Mouse (Mus musculus): ENCODE data around the gene Gm9125. TPM values are rescaled to one million over a fixed set of nuclear protein-coding genes. Genes with fewer than 3 reads are reported as not detected.
"Not testable (repeated sequence)": the region's sequence is repeated elsewhere in the genome, so short reads cannot be mapped to it uniquely, and the experiment has no call there.

Gm9125 gene
- not detected in 2 replicates for polyA plus RNA-seq (2011; ENCODE audit: insufficient read depth, insufficient read length, low replicate concordance, missing spikeins)

DNA sequence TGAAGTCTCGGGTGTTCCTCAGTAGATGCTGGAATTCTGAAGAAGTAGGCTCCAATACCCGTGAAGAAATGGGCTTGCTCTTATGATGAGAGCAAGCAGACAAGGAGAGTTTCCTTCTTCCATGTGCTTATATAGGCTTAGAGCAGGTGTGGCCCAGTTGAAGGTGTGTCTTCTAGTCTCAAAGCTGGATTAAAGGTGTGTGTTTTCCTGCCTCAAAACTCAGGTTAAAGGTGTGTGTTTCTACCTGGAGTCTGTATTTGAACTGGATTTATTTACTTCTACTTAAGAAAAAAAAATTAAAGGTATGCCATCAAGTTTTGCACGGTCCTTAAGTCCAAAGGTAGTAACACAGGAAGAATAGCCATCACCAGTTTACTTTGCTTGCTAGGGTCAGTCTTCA is at the start of gene Gm9125:
Gene Gm9125, minus strand, starts transcription at position 101 of the 400 bp plus-strand sequence.
- not testable (repeated sequence) for H3K4me1 ChIP-seq (ENCODE audit: control insufficient read depth, insufficient read depth, low read length); H3K4me3 ChIP-seq (replicated peaks; ENCODE audit: control insufficient read depth, low read depth, low read length); H3K27ac ChIP-seq (ENCODE audit: control insufficient read depth, insufficient read depth, low read depth, low read length, poor library complexity)
- 81% methylated on average over 2 of the region's 3 CpGs for WGBS

DNA sequence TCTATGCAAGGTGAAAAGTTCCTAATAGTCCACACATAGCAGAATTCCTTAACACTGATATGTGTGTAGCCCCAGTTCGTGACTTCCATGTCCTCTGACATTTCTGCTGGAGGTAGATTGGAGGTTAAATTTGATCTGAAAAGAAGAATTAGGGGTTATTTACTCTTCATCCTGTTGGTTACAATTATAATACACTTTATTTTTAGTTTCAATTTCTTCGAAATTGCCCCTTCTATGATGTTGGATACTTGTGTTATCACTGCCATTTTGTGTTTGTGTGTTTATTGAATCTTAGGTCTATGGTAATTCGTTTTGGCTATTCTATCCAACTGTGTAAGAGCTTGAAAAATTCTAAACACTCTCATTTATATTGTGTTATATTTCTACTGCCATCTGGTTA is 17.9 kb upstream of the Gm9125 start, which contains the start of gene Gm10697:
Gene Gm10697, minus strand, starts transcription at position 101 of the 400 bp plus-strand sequence.
- WGBS, result 20% methylated on average over 1 of the region's 3 CpGs
- not testable (repeated sequence) for H3K27ac ChIP-seq (ENCODE audit: control insufficient read depth, insufficient read depth, low read depth, low read length, poor library complexity); H3K4me3 ChIP-seq (replicated peaks; ENCODE audit: control insufficient read depth, low read depth, low read length); H3K4me1 ChIP-seq (ENCODE audit: control insufficient read depth, insufficient read depth, low read length)

DNA sequence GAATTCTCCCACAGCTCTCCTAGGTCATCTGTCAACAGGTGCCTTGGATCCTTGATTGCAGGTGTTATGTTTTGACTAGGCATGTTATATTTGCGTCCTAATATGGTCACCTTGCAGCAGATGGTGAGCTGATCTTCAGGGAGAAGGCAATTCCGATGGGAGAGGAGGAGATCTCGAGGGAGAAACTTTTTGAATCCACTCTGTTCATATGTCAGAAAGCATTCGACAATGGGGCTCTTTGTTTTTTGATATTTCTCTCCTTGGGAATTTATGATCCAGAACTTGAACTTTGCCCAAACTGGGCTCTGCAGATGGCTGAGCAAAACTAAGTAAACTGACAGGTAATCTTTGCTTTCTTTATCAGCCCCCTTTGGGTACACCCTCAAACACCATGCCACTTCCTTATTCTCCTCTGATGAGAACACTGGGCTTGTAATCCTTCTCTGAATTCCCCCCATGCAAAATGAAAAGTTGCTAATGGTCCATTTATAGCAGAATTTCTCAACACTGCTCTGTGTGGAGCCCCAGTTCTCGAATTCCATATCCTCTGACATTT is 5.0 kb downstream of the Gm9125 start:
- H3K4me1 ChIP-seq (ENCODE audit: control insufficient read depth, insufficient read depth, low read length); H3K4me3 ChIP-seq (replicated peaks; ENCODE audit: control insufficient read depth, low read depth, low read length); H3K27ac ChIP-seq (ENCODE audit: control insufficient read depth, insufficient read depth, low read depth, low read length, poor library complexity): not testable (repeated sequence)
- 20% methylated on average over 1 of the region's 5 CpGs for WGBS

DNA sequence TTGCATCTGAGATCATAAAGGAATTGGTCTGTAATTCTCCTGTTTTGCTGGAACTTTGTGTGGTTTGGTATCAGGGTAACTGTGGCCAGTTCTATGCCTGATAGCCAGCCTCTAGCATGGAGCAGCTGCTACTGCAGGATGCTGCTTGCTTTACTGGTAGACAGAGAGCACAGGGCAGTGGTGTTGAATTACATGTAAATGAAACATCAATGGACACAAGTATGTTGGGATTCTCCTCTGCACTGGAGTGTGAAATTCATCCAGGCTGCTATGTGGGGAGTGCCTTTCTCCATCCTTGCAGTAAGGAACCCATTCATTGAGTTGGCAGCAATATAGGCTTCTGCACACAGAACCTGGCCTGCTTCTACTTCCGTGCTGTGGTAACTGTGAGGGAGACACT is 16.4 kb downstream of the Gm9125 start:
- WGBS, result 88% methylated on average over 1 of the region's 1 CpGs
- H3K4me1 ChIP-seq (ENCODE audit: control insufficient read depth, insufficient read depth, low read length); H3K27ac ChIP-seq (ENCODE audit: control insufficient read depth, insufficient read depth, low read depth, low read length, poor library complexity); H3K4me3 ChIP-seq (replicated peaks; ENCODE audit: control insufficient read depth, low read depth, low read length): not testable (repeated sequence)

DNA sequence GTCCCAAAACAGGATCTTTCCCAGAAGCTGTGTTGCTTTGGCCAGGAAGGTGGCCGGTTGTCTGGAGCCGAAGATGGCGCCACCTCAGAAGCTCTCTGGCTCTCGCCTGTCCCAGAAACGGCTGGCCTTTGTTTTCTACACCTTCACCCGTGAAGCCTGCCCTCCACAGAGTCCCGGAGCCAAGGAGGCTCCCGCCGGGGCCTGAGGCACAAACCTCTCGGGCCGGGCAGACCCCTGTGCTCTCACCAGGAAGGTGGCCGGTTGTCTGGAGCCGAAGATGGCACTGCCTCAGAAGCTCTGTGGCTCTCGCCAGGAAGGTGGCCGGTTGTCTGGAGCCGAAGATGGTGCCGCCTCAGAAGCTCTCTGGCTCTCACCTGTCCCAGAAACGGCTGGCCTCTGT is 20.3 kb downstream of the Gm9125 start:
- H3K4me1 ChIP-seq (ENCODE audit: control insufficient read depth, insufficient read depth, low read length); H3K4me3 ChIP-seq (replicated peaks; ENCODE audit: control insufficient read depth, low read depth, low read length); H3K27ac ChIP-seq (ENCODE audit: control insufficient read depth, insufficient read depth, low read depth, low read length, poor library complexity): not testable (repeated sequence)
- WGBS, result 77% methylated on average over 15 of the region's 18 CpGs

Other genes starting within 250 kb of the Gm9125 start
- not detected in 2 replicates for gene Tdpoz3, start 228.9 kb downstream of the Gm9125 start, polyA plus RNA-seq (2011; ENCODE audit: insufficient read depth, insufficient read length, low replicate concordance, missing spikeins)
- gene Gm9117, start 111.3 kb downstream of the Gm9125 start, polyA plus RNA-seq (2011; ENCODE audit: insufficient read depth, insufficient read length, low replicate concordance, missing spikeins), result not detected in 2 replicates
- not detected in 2 replicates for gene Tdpoz5, start 93.6 kb downstream of the Gm9125 start, polyA plus RNA-seq (2011; ENCODE audit: insufficient read depth, insufficient read length, low replicate concordance, missing spikeins)
- gene Gm10697, start 17.8 kb upstream of the Gm9125 start, polyA plus RNA-seq (2011; ENCODE audit: insufficient read depth, insufficient read length, low replicate concordance, missing spikeins), result not detected in 2 replicates
- not detected in 2 replicates for gene Gm10696, start 123.3 kb upstream of the Gm9125 start, polyA plus RNA-seq (2011; ENCODE audit: insufficient read depth, insufficient read length, low replicate concordance, missing spikeins)
- not detected in 2 replicates for gene Gm5286, start 141.8 kb upstream of the Gm9125 start, polyA plus RNA-seq (2011; ENCODE audit: insufficient read depth, insufficient read length, low replicate concordance, missing spikeins)
- not detected in 2 replicates for gene Gm4778, start 209.2 kb upstream of the Gm9125 start, polyA plus RNA-seq (2011; ENCODE audit: insufficient read depth, insufficient read length, low replicate concordance, missing spikeins)

Measured in bone marrow, adult 2 months (tissue).